Mouse (Mus musculus) layer of hippocampus, adult 9-10 months (tissue): ENCODE measurements at regions not wholly inside any gene's neighbourhood (a gene's known extent, or its start where the extent isn't known, plus 50 kb on each side); places are given as distances from the start of the nearest gene placed in this dataset.

Experiments
- DNase-seq: peaks from one replicate; pipeline ENCODE4 v3.0.0; 2022; ENCODE audit warnings: low spot score

DNA sequence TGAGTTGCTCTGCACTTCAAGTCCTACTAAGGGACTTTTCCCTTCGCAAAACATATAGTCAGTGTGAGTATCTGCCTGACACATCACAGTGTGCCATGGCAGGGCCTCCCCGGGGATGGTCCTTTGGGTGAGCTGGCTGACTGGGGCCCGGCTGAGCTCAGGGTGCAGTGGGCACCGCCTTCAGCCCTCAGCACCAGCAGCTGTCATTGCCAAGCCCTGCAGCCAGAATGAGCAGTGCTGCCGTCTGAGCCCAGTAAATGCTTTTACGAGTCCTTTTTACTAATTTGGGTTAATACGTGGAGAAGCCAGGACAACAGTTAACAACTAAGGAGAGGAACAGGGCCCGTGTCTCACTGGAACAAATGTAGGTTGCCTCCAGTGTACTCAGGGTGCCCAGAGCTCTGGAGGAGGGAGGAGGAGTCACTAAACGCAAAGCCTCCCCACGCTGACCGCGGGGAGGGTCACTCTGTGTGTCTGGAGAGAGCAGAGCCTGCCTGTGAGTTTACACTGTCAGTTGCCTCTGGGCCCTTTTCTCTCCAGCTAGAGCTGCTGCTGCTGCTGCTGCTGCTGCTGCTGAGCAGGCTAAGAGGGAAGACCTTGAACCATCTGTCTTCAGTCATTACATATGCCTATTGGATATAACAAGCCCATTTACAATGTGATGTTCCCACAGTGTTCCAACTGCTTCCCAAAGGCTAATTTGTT lies 60.1 kb upstream of the Vps8 start:
- no peak for DNase-seq

DNA sequence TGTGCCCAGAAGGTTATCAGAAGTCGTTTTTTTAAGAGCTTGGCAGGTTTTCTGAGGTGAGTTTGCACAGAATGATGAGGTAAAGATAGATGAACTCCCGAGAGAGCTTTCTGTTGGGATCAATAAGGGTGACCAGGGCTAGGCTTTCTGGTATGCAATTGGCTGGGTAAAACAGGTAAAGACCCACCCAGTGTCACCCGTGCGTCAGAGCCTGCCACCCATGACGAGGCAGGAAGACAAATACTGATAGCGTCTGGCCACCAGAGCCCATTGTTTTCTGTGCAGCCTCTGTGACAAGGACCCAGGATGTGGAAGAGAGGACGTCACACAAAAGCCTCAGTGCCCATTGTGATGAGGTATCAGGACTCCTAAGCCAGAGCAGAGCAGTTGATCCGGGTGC lies 58.0 kb upstream of the Vps8 start:
- no peak for DNase-seq

- no peak for DNase-seq
Measured at GRCm38 (mm10) chr16:21367449-21367848, 55.5 kb upstream of the Vps8 start.

DNA sequence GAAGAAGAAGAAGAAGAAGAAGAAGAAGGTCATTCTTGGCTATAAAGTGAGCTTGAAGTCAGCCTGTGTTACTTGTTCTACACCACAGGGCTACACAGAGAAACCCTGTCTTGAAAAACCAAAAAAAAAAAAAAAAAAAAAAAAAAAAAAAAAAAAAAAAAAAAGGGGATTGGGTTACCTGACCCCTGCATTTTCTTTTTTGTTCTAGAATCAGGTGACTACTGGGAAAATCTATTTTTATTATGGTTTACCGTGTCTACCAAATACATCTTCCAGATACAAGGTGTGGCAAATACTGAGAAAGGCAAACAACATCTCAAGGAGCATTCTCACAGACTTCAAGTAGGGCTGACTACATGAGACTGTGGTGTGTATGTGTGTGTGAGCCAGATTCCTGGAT lies 54.1 kb upstream of the Vps8 start:
- no peak for DNase-seq

GRCm38 (mm10) chr16:21369569-21370512 lies 53.1 kb upstream of the Vps8 start:
- no peak for DNase-seq
